Mouse (Mus musculus) kidney, embryonic 15.5 days (tissue): ENCODE data around the gene Ly6g. TPM values are rescaled to one million over a fixed set of nuclear protein-coding genes. Genes with fewer than 3 reads are reported as not detected.
"Not testable (repeated sequence)": the region's sequence is repeated elsewhere in the genome, so short reads cannot be mapped to it uniquely, and the experiment has no call there.

Source experiments
- ATAC-seq: fragments of 200-750 bp; cut with Nextera tagmentation; replicated peaks from 2 replicates; pipeline ENCODE4 v1.8.0; 2017; ENCODE audit warnings: moderate TSS enrichment; ENCODE audit not compliant: low FRiP score
- H3K27ac ChIP-seq: fragments of 300-500 bp; sonication (generic); 2 replicates; pipeline ENCODE4 v1.5.1; 2015; ENCODE audit warnings: mild to moderate bottlenecking, inconsistent platforms
- H3K27me3 ChIP-seq: fragments of 300-500 bp; sonication (generic); 2 replicates; pipeline ENCODE4 v1.6.1; 2015; ENCODE audit warnings: inconsistent platforms
- H3K36me3 ChIP-seq: fragments of 300-500 bp; sonication (generic); 2 replicates; pipeline ENCODE4 v1.6.1; 2015; ENCODE audit warnings: inconsistent platforms
- H3K4me1 ChIP-seq: fragments of 300-500 bp; sonication (generic); 2 replicates; pipeline ENCODE4 v1.6.1; 2015; ENCODE audit warnings: inconsistent platforms
- H3K4me2 ChIP-seq: fragments of 300-500 bp; sonication (generic); 2 replicates; pipeline ENCODE4 v1.6.1; 2015; ENCODE audit warnings: moderate library complexity, mild to moderate bottlenecking, inconsistent platforms
- H3K4me3 ChIP-seq: fragments of 300-500 bp; sonication (generic); replicated peaks from 2 replicates; pipeline ENCODE4 v1.5.1; 2015; ENCODE audit warnings: mild to moderate bottlenecking, inconsistent platforms
- H3K9ac ChIP-seq: fragments of 300-500 bp; sonication (generic); 2 replicates; pipeline ENCODE4 v1.6.1; 2015; ENCODE audit warnings: mild to moderate bottlenecking, inconsistent platforms
- H3K9me3 ChIP-seq: fragments of 300-500 bp; sonication (generic); replicated peaks from 2 replicates; pipeline ENCODE4 v1.6.1; 2016; ENCODE audit warnings: inconsistent platforms
- WGBS: fragments of 180-500 bp; shearing (Covaris S2); methylation state at CpG from one replicate; pipeline ENCODE4 v1.1.7; 2015; ENCODE audit warnings: mixed read lengths; 5-methylcytosine and 5-hydroxymethylcytosine counted together
- polyA plus RNA-seq: library from polyadenylated mRNA; unstranded; fragments of >200 nt; fragmentation: Nextera tagmentation; extraction: Ambion mirVana; gene quantifications from 2 replicates; pipeline ENCODE4 v1.2.1, GENCODE M21; 2015

The Ly6g gene
- polyA plus RNA-seq, 1 experiment from 2014 or later = 0.70 TPM

DNA sequence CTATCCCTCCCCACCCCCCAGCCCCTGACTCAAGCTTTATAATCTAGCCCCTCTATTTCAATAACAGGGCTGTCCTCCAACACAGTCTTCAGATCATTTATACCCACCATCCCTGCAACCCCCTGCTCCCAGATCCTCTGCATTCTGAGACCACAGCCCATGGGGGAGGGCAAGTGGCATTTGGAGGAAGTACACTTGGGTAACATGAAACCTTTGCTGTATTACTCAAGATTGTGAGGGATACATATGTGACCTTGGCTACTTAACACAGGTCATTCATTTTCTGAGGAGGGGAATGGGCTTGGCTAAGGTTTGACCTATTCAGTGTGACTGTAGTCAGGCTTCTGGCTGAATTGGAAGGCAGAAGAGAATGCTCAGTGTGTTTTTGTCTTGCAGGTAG is 2.0 kb upstream of the Ly6g start:
- Histone ChIP-seq H3K4me1 (no peaks in the 10 kb centered on the region), H3K4me3 (no peak overlapping the region), H3K9me3 (no peaks in the 10 kb centered on the region), H3K27me3 (no peaks in the 10 kb centered on the region), H3K27ac (no peak overlapping the region), H3K36me3 (no peaks in the 10 kb centered on the region), H3K4me2 (no peak overlapping the region), H3K9ac (no peak overlapping the region)
- ATAC-seq = no peak

DNA sequence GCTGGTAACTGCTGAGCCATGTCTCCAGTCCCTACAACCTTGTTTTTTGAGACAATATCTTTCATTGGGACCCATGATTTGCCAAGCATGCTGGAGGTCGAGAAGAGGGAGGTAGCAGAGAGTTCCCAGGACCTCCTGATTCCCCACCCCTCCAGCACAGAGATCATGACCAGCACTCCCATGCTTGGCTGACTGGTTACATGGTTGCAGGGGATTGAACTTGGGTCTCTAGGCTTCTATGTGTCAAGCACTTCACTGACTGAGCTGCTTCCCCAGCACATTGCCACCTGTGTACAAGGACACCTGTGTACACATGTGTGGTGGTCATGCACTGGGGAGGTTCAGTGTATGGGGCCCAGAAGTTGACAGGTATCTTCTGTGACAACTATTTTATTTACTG is 2.6 kb downstream of the Ly6g start:
- Histone ChIP-seq H3K4me3 (no peak overlapping the region), H3K4me1 (no peaks in the 10 kb centered on the region), H3K9ac (no peak overlapping the region), H3K9me3 (no peaks in the 10 kb centered on the region; the same call in 1 of the 2 replicates), H3K4me2 (no peak overlapping the region), H3K27me3 (no peaks in the 10 kb centered on the region), H3K27ac (no peak overlapping the region), H3K36me3 (no peaks in the 10 kb centered on the region)
- WGBS = 56% methylated on average over 1 of the region's 1 CpGs
- ATAC-seq = no peak

- no peak overlapping the region for H3K4me2 ChIP-seq
- H3K36me3 ChIP-seq = no peaks in the 10 kb centered on the region
- no peak for ATAC-seq
- H3K27ac ChIP-seq = no peak overlapping the region
- no peak overlapping the region for H3K4me3 ChIP-seq
- H3K4me1 ChIP-seq = no peaks in the 10 kb centered on the region
- no peak overlapping the region for H3K9ac ChIP-seq
- H3K27me3 ChIP-seq = no peaks in the 10 kb centered on the region
- no peaks in the 10 kb centered on the region for H3K9me3 ChIP-seq
- WGBS = 69% methylated on average over 1 of the region's 1 CpGs
Measured at GRCm38 (mm10) chr15:75175506-75175905, 20.5 kb downstream of the Ly6g start.

DNA sequence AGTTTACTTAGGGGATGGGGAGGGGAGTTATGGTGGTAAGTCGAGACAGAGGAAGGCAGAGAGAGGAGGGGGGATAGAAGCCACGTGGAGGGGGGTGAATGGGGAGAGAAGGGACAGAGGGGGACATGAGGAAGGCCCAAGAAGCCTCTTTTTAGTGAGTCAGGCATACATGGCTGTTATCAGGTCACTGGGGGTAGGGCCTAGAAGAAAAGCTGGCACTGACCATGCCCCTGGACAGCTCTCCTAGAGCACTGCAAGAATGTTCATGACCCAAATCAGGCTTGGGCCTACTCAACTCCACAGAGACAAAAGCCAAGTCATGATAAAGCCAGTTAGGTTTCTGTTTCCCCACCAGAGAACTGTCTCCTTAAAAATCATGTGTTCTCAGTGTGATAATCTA is 31.3 kb downstream of the Ly6g start:
- Histone ChIP-seq H3K9me3 (no peaks in the 10 kb centered on the region), H3K4me2 (no peak overlapping the region), H3K9ac (no peak overlapping the region), H3K4me3 (no peak overlapping the region), H3K27ac (no peak overlapping the region), H3K4me1 (no peaks in the 10 kb centered on the region), H3K27me3 (no peaks in the 10 kb centered on the region), H3K36me3 (no peaks in the 10 kb centered on the region)
- ATAC-seq = no peak
- WGBS = 25% methylated on average over 2 of the region's 2 CpGs

GRCm38 (mm10) chr15:75189116-75189515 is 34.1 kb downstream of the Ly6g start:
- Histone ChIP-seq H3K27me3 (no peaks in the 10 kb centered on the region), H3K4me2 (no peak overlapping the region), H3K9me3 (no peaks in the 10 kb centered on the region), H3K4me3 (no peak overlapping the region), H3K36me3 (no peaks in the 10 kb centered on the region), H3K4me1 (no peaks in the 10 kb centered on the region), H3K9ac (no peak overlapping the region), H3K27ac (no peak overlapping the region)
- WGBS = 61% methylated on average over 2 of the region's 2 CpGs
- ATAC-seq = no peak

DNA sequence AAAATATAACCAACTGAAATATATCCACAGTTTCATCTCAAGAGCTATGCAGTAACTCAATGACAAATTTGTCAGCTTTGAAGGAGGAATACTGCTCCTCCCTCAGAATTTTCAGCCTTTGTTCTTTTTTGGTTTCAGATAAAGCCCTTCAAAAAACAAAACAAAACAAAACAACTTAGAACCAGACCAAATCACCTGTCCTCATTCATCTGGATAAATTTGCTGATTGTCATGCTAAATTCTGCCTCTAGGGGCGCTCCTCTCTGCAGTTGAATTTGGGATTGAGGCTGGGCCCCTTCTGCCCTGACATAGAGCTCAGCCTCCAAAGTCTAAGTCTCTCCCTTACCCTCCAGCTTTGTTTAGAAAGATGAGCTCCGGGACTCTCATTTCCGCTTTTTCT is 35.5 kb downstream of the Ly6g start:
- not testable (repeated sequence) for H3K9ac ChIP-seq, ATAC-seq, H3K4me3 ChIP-seq, H3K9me3 ChIP-seq, H3K4me1 ChIP-seq, H3K27ac ChIP-seq, H3K4me2 ChIP-seq, H3K27me3 ChIP-seq, H3K36me3 ChIP-seq
- WGBS = 4% methylated on average over 1 of the region's 3 CpGs

Other genes with a start within 250 kb of the Ly6g start
- 0.28 and 0.44 TPM in 2 replicates for gene Ly6i, start 171.8 kb upstream of the Ly6g start, polyA plus RNA-seq
- gene Ly6a, start 157.2 kb upstream of the Ly6g start, polyA plus RNA-seq = 441 and 455 TPM in 2 replicates
- 12.1 and 13.0 TPM in 2 replicates for gene Ly6c1, start 106.4 kb upstream of the Ly6g start, polyA plus RNA-seq
- gene Ly6c2, start 43.3 kb upstream of the Ly6g start, polyA plus RNA-seq = 1.1 and 1.6 TPM in 2 replicates
- gene BC025446, start 61.1 kb downstream of the Ly6g start, polyA plus RNA-seq = 15.5 and 15.8 TPM in 2 replicates
- not detected in 2 replicates for gene Ly6f, start 113.2 kb downstream of the Ly6g start, polyA plus RNA-seq